Mouse (Mus musculus): ENCODE data around the gene Rps11.

The Rps11 gene

DNA sequence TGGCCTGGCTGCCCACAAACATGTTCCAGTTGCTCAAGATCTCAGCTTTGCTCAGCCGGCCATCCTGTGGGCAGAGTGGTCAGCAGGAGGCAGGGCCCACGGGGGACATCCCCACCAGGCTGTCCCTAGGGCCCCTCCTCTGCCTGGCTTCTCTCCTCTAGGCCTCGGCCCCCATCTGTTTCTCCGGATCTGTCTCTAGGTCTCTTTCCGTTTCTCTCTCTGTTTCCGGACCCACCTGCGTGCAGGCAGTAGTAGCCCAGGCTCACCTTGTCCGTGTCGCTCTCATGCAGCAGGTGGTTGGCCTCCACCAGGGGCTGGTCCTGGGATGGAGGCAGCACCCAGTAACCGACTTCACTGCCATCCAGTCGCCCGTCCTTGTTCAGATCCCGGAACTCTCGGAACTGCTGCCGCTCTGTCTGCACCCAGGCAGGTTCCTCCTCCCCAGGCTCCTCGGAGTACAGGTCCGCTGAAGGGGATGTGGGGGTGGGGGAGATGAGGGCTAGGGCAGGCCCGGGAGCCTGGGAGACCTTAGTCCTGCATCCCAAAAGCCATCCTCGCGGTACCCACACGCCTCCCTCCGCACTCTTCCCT lies 40.8 kb downstream of the Rps11 start:
- DNase-seq (ENCODE audit: low read depth), result no peak

DNA sequence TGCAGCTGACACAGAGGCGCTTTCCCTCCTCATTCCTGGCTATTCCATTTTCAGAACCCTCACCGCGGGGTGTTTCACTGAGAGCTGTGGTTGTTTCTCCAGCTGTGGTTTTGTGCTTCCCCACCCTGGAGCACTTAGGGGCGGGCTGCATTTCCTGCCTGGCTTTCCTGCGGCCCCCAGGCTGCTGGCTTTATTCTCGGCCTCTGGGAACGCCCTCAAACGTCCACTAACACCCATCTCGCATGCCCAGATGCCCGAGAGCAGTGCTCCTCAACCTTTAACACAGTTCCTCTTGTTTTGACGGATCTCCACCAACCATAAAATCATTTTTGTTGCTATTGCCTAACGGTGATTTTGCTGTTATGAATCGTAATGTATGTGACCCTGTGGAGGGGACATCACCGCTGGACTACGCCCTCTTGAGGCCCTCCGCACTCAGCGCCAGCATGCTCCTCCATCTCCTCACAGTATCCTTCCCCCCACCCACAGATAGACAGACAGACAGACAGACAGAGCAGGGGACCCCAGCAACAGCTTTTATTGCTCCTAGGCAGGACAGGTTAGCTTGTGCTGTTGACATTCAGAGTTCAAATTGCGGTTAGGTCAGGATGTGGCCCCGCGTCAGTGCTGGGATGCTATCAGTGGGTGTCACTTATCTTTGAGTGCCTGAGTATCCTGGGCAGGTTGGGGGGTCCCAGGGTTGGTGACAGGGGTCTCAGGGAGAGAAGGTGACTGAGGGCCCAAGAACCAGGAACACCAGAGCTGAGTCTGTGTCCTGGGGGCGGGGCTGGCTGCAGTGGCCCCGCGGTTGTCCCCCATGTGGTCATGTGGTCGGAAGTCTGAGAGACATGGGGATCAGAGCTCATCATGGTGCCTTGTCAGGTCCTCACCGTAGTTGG lies 41.6 kb downstream of the Rps11 start:
- peak; percentile 56 for DNase-seq (ENCODE audit: low read depth)

DNA sequence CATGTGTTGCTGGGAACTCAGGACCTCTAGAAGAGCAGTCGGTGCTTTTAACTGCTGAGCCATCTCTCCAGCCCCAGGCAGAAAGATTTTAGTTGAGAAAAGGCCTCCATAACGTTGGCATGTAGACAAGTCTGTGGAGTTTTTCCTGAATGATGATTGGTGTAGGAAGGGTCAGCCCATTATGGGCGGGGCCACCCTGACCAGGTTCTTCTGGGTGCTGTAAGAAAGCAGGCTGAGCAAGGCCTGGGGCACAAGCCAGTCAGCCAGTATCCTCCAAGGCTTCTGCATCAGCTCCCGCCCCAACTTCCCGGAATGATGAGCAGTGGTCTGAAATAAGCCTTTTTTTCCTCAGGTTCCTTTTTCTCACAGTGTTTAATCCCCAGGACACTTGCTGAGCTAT lies 43.2 kb downstream of the Rps11 start:
- no peak for DNase-seq (ENCODE audit: low read depth)

DNA sequence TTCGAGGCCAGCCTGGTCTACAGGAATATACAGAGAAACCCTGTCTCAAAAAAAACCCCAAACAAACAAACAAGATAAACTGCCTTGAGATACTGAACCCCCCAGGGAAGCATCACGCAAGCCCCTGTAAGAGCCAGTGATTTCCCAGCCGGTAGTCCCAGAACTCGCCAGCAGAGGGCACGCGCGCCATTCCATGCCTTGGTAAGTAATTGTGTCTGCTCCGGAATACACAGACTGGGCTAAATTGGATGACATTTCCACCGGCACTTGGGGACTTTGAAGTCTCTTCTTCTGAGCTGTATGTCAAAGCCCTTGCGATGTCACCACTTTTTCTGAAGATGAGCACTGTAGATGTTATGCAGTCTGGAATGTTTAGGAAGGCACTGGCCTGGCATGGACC lies 44.4 kb downstream of the Rps11 start:
- DNase-seq (ENCODE audit: low read depth), result peak; percentile 67

DNA sequence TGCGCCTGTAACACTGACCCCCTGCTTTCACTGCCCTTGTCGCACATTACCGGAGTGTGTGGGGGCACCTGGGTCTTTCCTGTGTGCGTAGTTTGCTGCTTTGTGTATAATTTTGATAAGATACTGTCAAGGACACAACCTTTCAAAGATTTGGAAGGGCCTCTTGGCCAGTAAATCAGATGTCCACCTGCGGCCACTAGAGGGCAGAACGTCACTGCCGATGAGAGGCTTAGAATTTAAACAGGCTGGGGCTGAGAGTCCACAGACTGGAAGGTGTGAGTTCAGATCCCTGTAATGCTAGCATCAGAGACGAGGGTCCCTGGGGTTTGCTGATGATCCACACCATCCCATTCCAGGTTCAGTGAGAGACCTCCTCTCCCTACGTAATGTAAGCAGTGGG lies 45.7 kb downstream of the Rps11 start:
- DNase-seq (ENCODE audit: low read depth), result no peak

DNA sequence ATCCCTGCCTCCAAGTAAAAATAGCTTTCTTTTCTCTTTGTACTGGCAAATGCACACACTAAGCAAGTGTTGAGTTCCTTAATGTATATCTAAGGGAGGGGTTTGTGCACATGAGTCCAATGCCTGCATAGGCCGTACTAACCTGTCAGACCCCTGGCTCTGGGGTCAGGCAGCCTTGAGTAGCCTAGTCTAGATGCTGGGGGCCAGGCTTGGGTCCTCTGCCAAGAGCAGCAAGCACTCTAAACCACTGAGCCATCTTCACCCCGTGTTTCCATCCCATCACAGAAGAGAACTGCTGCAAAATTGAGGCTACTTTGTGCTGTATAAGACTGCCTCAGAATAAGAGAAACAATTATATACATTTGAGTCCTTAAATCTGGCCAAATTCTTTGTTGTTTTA lies 46.4 kb downstream of the Rps11 start:
- DNase-seq (ENCODE audit: low read depth), result no peak

DNA sequence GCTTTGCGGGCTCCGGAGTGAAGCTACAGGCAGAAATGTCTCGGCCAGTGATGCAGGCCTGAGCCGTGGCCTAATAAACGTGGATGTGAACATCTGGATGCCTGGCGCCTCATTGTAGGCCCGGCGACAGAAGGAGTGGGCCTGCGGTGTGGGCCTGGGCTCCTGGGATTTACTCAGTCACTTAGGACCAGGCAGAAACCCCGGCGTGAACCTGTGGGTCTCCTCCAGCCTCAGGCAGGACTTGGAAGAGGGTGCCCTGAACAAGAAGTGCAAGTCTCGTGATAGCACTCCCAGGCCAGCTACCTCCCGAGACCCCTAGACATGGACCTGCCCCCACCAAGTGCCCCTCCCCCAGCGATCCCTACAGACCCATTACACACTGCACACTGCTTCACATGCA lies 46.9 kb downstream of the Rps11 start:
- DNase-seq (ENCODE audit: low read depth), result no peak

DNA sequence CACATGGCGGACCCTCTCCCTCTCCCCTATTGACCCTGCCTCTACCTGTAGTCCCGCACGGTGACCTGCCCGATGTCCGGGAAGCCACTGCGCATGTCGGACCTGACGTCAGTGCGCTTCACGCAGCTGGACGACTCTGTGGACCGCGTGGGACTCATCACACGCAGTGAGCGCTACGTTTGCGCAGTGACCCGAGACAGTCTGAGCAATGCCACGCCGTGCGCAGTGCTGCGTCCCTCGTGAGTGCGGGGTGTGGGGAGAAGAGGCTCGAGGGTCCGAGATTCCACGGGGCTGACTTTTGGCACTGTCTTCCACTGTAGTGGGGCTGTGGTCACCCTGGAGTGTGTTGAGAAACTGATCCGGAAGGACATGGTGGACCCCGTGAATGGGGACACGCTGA lies 47.7 kb downstream of the Rps11 start:
- DNase-seq (ENCODE audit: low read depth), result no peak

DNA sequence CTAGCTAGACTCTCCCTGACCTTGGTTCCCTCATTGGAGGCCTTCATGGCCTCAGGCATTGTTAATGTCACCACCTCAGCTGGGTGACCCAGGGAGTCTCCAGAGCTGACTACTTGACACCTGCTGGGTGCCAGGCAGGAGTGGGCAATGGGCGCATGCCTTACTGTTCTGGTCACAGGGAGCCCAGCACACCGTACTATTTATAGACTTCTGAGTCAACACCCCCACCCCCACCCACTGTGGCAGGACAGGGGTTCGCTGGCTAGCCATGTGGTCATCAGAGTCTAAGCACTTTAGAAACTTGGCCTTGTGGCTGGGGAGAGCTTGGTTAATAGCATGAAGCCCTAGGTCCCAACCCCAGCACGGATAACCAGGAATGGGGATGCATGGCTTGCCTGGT lies 48.8 kb downstream of the Rps11 start:
- peak; percentile 51 for DNase-seq (ENCODE audit: low read depth)

DNA sequence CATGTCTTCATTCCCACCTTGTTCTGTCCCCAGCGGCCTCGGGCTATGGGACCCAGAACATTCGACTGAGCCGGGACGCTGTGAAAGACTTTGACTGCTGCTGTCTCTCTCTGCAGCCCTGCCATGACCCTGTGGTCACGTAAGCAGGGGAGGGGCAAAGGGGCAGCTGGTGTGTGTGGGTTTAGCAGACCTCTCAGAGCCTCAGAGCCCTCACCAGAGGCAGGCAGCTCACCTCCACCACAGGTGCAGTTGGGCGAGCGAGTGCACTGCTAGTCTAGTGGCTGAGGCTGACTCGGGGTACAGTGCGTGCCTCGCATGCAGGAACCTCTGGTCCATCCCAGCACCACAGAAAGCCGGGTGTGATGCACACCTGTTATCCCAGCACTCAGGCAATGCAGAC lies 50.3 kb downstream of the Rps11 start:
- DNase-seq (ENCODE audit: low read depth), result no peak

DNA sequence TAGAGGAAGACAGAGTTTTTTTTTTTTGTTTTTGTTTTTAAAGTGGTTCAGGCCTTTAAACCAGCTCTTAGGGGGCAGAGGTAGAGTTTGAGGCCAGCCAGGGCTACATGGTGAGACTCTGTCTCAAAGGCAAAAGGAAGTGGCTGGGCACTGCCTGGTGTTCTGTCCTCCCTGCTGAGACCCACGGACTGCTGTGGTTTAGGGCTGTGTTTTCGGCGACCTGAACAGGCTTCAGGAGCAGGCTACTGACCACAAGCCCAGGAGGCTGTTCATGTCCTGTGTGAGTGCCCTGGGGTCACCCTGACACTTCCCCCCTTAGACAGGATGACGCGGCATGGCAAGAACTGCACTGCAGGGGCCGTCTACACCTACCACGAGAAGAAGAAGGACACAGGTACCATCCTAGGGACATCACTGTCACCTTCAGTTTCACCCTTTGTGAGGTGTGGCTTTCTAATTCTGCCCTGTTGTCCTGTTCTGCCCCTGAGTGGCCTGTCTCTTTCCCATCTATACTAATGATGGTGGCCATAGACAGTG lies 51.0 kb downstream of the Rps11 start:
- no peak for DNase-seq (ENCODE audit: low read depth)

All from fibroblast of lung, adult 2 months (primary cell).